Mouse (Mus musculus) ES-E14 (cell line): ENCODE data around the gene Sft2d2.

Experiments
- CHD2 ChIP-seq: IDR thresholded peaks from 2 replicates; pipeline ENCODE4 v1.6.1; 2014; ENCODE audit warnings: mild to moderate bottlenecking, low read depth, low read length, inconsistent platforms
- MAFK ChIP-seq: IDR thresholded peaks from 2 replicates; pipeline ENCODE4 v1.6.1; 2014; ENCODE audit warnings: mild to moderate bottlenecking, low read depth, low read length, inconsistent platforms; ENCODE audit not compliant: insufficient read depth
- ZC3H11A ChIP-seq: IDR thresholded peaks from 2 replicates; pipeline ENCODE4 v1.6.1; 2012; ENCODE audit warnings: low read depth, mild to moderate bottlenecking, inconsistent platforms, low read length, borderline replicate concordance

DNA sequence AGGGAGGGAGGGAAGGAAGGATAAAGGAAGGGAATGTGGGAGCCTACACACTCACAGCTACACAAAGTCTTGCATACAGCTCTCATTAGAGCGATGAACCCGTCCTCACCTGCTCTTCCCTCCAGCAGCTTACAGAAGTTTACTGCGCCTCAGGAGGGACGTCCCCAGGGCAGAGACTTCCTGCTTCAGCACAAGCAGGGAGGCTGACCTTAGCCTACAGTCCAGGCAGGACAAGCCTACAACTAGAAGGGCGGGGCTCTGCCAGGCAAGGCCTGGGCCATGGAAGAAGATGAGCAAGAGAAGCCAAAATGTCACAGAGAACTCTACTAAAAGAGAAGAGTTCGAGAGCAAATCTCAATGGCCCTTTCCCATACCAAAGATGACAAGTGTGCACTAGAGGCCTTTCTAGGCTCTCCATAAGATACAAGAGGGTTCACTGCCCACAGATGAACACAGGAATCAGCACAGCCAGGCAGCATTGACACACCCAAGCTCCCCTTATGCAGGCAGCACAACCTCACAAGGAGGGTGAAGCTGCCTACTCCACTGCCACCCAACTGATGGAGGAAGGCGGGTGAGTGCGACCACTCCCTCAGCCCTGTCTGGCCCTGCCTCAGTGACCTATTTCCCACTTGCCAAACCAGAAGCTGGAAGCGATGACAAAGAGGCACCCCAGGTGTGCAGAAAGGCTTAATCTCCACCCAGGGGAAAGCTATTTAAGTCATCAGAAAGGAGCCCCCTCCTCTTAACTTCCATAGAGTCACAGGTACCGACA, 5.2 kb downstream of the Sft2d2 start:
- TF ChIP-seq ZC3H11A: no peak
- no peak for TF ChIP-seq CHD2
- no peak for TF ChIP-seq MAFK
